Mouse (Mus musculus): ENCODE data around the gene Lrp8. TPM values are rescaled to one million over a fixed set of nuclear protein-coding genes. Genes with fewer than 3 reads are reported as not detected.
A peak's percentile ranks its signal among the peaks of the same experiment; 100 is the strongest.

The Lrp8 gene
- polyA plus RNA-seq, 1 experiment from 2014 or later, result 13.9 TPM

GRCm38 (mm10) chr4:107858995-107859394 is 56.9 kb downstream of the Lrp8 start:
- Histone ChIP-seq H3K4me3 (no peak overlapping the region), H3K4me1 (replicated peaks) (no peaks in the 10 kb centered on the region), H3K27me3 (ENCODE audit: insufficient read depth, poor library complexity, severe bottlenecking) (no peaks in the 10 kb centered on the region), H3K36me3 (peaks cover 98% of the 10 kb centered on the region), H3K9me3 (no peaks in the 10 kb centered on the region), H3K27ac (no peak overlapping the region)
- WGBS, result 93% methylated on average over 7 of the region's 7 CpGs
- no peak for DNase-seq (ENCODE audit: low spot score)

GRCm38 (mm10) chr4:107864866-107865265 is 62.8 kb downstream of the Lrp8 start:
- Histone ChIP-seq H3K4me3 (no peak overlapping the region), H3K36me3 (peaks cover 73% of the 10 kb centered on the region), H3K9me3 (no peaks in the 10 kb centered on the region), H3K27ac (no peak overlapping the region), H3K4me1 (replicated peaks) (no peaks in the 10 kb centered on the region), H3K27me3 (ENCODE audit: insufficient read depth, poor library complexity, severe bottlenecking) (no peaks in the 10 kb centered on the region)
- no peak for DNase-seq (ENCODE audit: low spot score)
- WGBS, result 87% methylated on average over 4 of the region's 4 CpGs

- H3K36me3 ChIP-seq, result peaks cover 37% of the 10 kb centered on the region
- peak; percentile 94 for DNase-seq (ENCODE audit: low spot score)
- H3K27ac ChIP-seq, result peak within 1 kb of the TSS; percentile 88
- no peaks in the 10 kb centered on the region for H3K27me3 ChIP-seq (ENCODE audit: insufficient read depth, poor library complexity, severe bottlenecking)
- peaks cover 20% of the 10 kb centered on the region for H3K4me1 ChIP-seq (replicated peaks)
- 3% methylated on average over 48 of the region's 48 CpGs for WGBS
- no peaks in the 10 kb centered on the region for H3K9me3 ChIP-seq
- H3K4me3 ChIP-seq, result peak within 1 kb of the TSS; percentile 79
Measured at GRCm38 (mm10) chr4:107879254-107880050, 77.4 kb downstream of the Lrp8 start, which contains the start of gene Magoh. Magoh (plus strand) TSS chr4:107879755.

- no peak overlapping the region for H3K27ac ChIP-seq
- peaks cover 20% of the 10 kb centered on the region for H3K4me1 ChIP-seq (replicated peaks)
- no peak for DNase-seq (ENCODE audit: low spot score)
- H3K36me3 ChIP-seq, result peaks cover 59% of the 10 kb centered on the region
- no peaks in the 10 kb centered on the region for H3K9me3 ChIP-seq
- no peak overlapping the region for H3K4me3 ChIP-seq
- H3K27me3 ChIP-seq (ENCODE audit: insufficient read depth, poor library complexity, severe bottlenecking), result no peaks in the 10 kb centered on the region
- WGBS, result 93% methylated on average over 1 of the region's 1 CpGs
Measured at GRCm38 (mm10) chr4:107881631-107882030, 79.6 kb downstream of the Lrp8 start.

GRCm38 (mm10) chr4:107886371-107886770 is 84.3 kb downstream of the Lrp8 start:
- Histone ChIP-seq H3K9me3 (no peaks in the 10 kb centered on the region), H3K27me3 (ENCODE audit: insufficient read depth, poor library complexity, severe bottlenecking) (no peaks in the 10 kb centered on the region), H3K4me1 (replicated peaks) (peaks cover 21% of the 10 kb centered on the region), H3K27ac (no peak overlapping the region), H3K36me3 (peaks cover 71% of the 10 kb centered on the region), H3K4me3 (no peak overlapping the region)
- 77% methylated on average over 7 of the region's 7 CpGs for WGBS
- DNase-seq (ENCODE audit: low spot score), result no peak

- Histone ChIP-seq H3K9me3 (no peaks in the 10 kb centered on the region), H3K4me3 (peak overlapping the region; percentile 66), H3K36me3 (peaks cover 70% of the 10 kb centered on the region), H3K27me3 (ENCODE audit: insufficient read depth, poor library complexity, severe bottlenecking) (no peaks in the 10 kb centered on the region), H3K4me1 (replicated peaks) (peaks cover 21% of the 10 kb centered on the region), H3K27ac (peak overlapping the region; percentile 90)
- WGBS, result 1% methylated on average over 12 of the region's 12 CpGs
- DNase-seq (ENCODE audit: low spot score), result no peak
Measured at GRCm38 (mm10) chr4:107889385-107889730, 87.3 kb downstream of the Lrp8 start.

- H3K4me3 ChIP-seq, result peak within 1 kb of the TSS; percentile 66
Measured at GRCm38 (mm10) chr4:107889731-107890432, 87.8 kb downstream of the Lrp8 start, which contains the start of gene 0610037L13Rik. 0610037L13Rik (plus strand) TSS chr4:107889813.

GRCm38 (mm10) chr4:107892663-107893062 is 90.6 kb downstream of the Lrp8 start:
- 87% methylated on average over 2 of the region's 2 CpGs for WGBS
- no peak overlapping the region for H3K27ac ChIP-seq
- no peak for DNase-seq (ENCODE audit: low spot score)
- H3K36me3 ChIP-seq, result peaks cover 69% of the 10 kb centered on the region
- no peaks in the 10 kb centered on the region for H3K9me3 ChIP-seq
- no peak overlapping the region for H3K4me3 ChIP-seq
- no peaks in the 10 kb centered on the region for H3K27me3 ChIP-seq (ENCODE audit: insufficient read depth, poor library complexity, severe bottlenecking)
- peaks cover 21% of the 10 kb centered on the region for H3K4me1 ChIP-seq (replicated peaks)

More at GRCm38 (mm10) chr4:107889731-107890432, 87.8 kb downstream of the Lrp8 start, which contains the start of gene 0610037L13Rik:
- peak; percentile 96 for DNase-seq (ENCODE audit: low spot score)
- peaks cover 21% of the 10 kb centered on the region for H3K4me1 ChIP-seq (replicated peaks)
- peak within 1 kb of the TSS; percentile 90 for H3K27ac ChIP-seq
- H3K27me3 ChIP-seq (ENCODE audit: insufficient read depth, poor library complexity, severe bottlenecking), result no peaks in the 10 kb centered on the region
- H3K36me3 ChIP-seq, result peaks cover 70% of the 10 kb centered on the region
- no peaks in the 10 kb centered on the region for H3K9me3 ChIP-seq
- under 1% methylated on average over 48 of the region's 48 CpGs for WGBS

- no peaks in the 10 kb centered on the region for H3K9me3 ChIP-seq
- peaks cover 83% of the 10 kb centered on the region for H3K36me3 ChIP-seq
- no peaks in the 10 kb centered on the region for H3K4me1 ChIP-seq (replicated peaks)
- H3K27me3 ChIP-seq (ENCODE audit: insufficient read depth, poor library complexity, severe bottlenecking), result no peaks in the 10 kb centered on the region
- 82% methylated on average over 5 of the region's 5 CpGs for WGBS
- H3K4me3 ChIP-seq, result no peak overlapping the region
- no peak overlapping the region for H3K27ac ChIP-seq
- no peak for DNase-seq (ENCODE audit: low spot score)
Measured at GRCm38 (mm10) chr4:107899211-107899927, 97.3 kb downstream of the Lrp8 start.

- no peaks in the 10 kb centered on the region for H3K9me3 ChIP-seq
- 88% methylated on average over 3 of the region's 3 CpGs for WGBS
- no peak overlapping the region for H3K27ac ChIP-seq
- H3K27me3 ChIP-seq (ENCODE audit: insufficient read depth, poor library complexity, severe bottlenecking), result no peaks in the 10 kb centered on the region
- DNase-seq (ENCODE audit: low spot score), result no peak
- no peaks in the 10 kb centered on the region for H3K4me1 ChIP-seq (replicated peaks)
- H3K36me3 ChIP-seq, result peaks cover 84% of the 10 kb centered on the region
- H3K4me3 ChIP-seq, result no peak overlapping the region
Measured at GRCm38 (mm10) chr4:107900206-107900605, 98.1 kb downstream of the Lrp8 start.

GRCm38 (mm10) chr4:107904252-107904651 is 102.2 kb downstream of the Lrp8 start:
- no peaks in the 10 kb centered on the region for H3K4me1 ChIP-seq (replicated peaks)
- peaks cover 71% of the 10 kb centered on the region for H3K36me3 ChIP-seq
- no peak overlapping the region for H3K27ac ChIP-seq
- 94% methylated on average over 10 of the region's 10 CpGs for whole genome bisulfite sequencing
- no peaks in the 10 kb centered on the region for H3K9me3 ChIP-seq
- no peak for DNase-seq (ENCODE audit: low spot score)
- no peak overlapping the region for H3K4me3 ChIP-seq
- H3K27me3 ChIP-seq (ENCODE audit: insufficient read depth, poor library complexity, severe bottlenecking), result no peaks in the 10 kb centered on the region

GRCm38 (mm10) chr4:107906561-107906960 is 104.5 kb downstream of the Lrp8 start:
- no peak overlapping the region for H3K27ac ChIP-seq
- WGBS, result 88% methylated on average over 9 of the region's 9 CpGs
- H3K9me3 ChIP-seq, result no peaks in the 10 kb centered on the region
- no peaks in the 10 kb centered on the region for H3K27me3 ChIP-seq (ENCODE audit: insufficient read depth, poor library complexity, severe bottlenecking)
- no peak overlapping the region for H3K4me3 ChIP-seq
- H3K4me1 ChIP-seq (replicated peaks), result no peaks in the 10 kb centered on the region
- no peak for DNase-seq (ENCODE audit: low spot score)
- H3K36me3 ChIP-seq, result peaks cover 83% of the 10 kb centered on the region
